Mouse (Mus musculus) C2C12 (cell line): ENCODE measurements at regions not wholly inside any gene's neighbourhood (a gene's known extent, or its start where the extent isn't known, plus 50 kb on each side); places are given as distances from the start of the nearest gene placed in this dataset.
"Not testable (repeated sequence)": the region's sequence is repeated elsewhere in the genome, so short reads cannot be mapped to it uniquely, and the experiment has no call there.

ENCODE experiments used
- CTCF ChIP-seq: IDR thresholded peaks from one replicate; pipeline ENCODE4 v1.5.1; 2011; ENCODE audit not compliant: control insufficient read depth, insufficient read depth, insufficient read length
- MYOG ChIP-seq: IDR thresholded peaks from one replicate; pipeline ENCODE4 v1.6.1; 2011; ENCODE audit not compliant: control insufficient read depth, insufficient read length; ENCODE audit errors: extremely low read depth

GRCm38 (mm10) chr14:53651061-53651460 lies 602.8 kb downstream of the Dad1 start:
- TF ChIP-seq CTCF, MYOG: not testable (repeated sequence)
